Mouse (Mus musculus) heart, embryonic 11.5 days (tissue): ENCODE results near the gene Gm19668. TPM values are rescaled to one million over a fixed set of nuclear protein-coding genes. Genes with fewer than 3 reads are reported as not detected.

Experiments
- ATAC-seq: fragments of 200-750 bp; cut with Nextera tagmentation; replicated peaks from 2 replicates; pipeline ENCODE4 v1.8.0; 2017; ENCODE audit warnings: moderate library complexity; ENCODE audit not compliant: insufficient number of reproducible peaks, low FRiP score, low TSS enrichment
- H3K27ac ChIP-seq: fragments of 300-500 bp; sonication (generic); 2 replicates; pipeline ENCODE4 v1.5.1; 2014; ENCODE audit warnings: mild to moderate bottlenecking, low read depth, low read length
- H3K27me3 ChIP-seq: fragments of 300-500 bp; sonication (generic); 2 replicates; pipeline ENCODE4 v1.6.1; 2014; ENCODE audit warnings: mild to moderate bottlenecking, low read length, mixed read lengths; ENCODE audit not compliant: control insufficient read depth, insufficient read depth
- H3K36me3 ChIP-seq: fragments of 300-500 bp; sonication (generic); 2 replicates; pipeline ENCODE4 v1.6.1; 2014; ENCODE audit warnings: mild to moderate bottlenecking, low read length, moderate library complexity, mixed read lengths; ENCODE audit not compliant: control insufficient read depth, insufficient read depth
- H3K4me1 ChIP-seq: fragments of 300-500 bp; sonication (generic); 2 replicates; pipeline ENCODE4 v1.6.1; 2014; ENCODE audit warnings: low read length; ENCODE audit not compliant: control insufficient read depth, insufficient read depth
- H3K4me2 ChIP-seq: fragments of 300-500 bp; sonication (generic); 2 replicates; pipeline ENCODE4 v1.6.1; 2014; ENCODE audit warnings: mild to moderate bottlenecking, moderate library complexity
- H3K4me3 ChIP-seq: fragments of 300-500 bp; sonication (generic); 2 replicates; pipeline ENCODE4 v1.5.1; 2014; ENCODE audit warnings: low read depth, low read length
- H3K9ac ChIP-seq: fragments of 300-500 bp; sonication (generic); 2 replicates; pipeline ENCODE4 v1.6.1; 2014; ENCODE audit warnings: mild to moderate bottlenecking, low read depth, low read length, moderate library complexity
- H3K9me3 ChIP-seq: fragments of 300-500 bp; sonication (generic); replicated peaks from 2 replicates; pipeline ENCODE4 v1.6.1; 2016; ENCODE audit warnings: low read length; ENCODE audit not compliant: control insufficient read depth
- WGBS: fragments of 180-500 bp; shearing (Covaris S2); extraction: QIAGEN DNeasy Blood & Tissue Kit; methylation state at CpG from one replicate; pipeline ENCODE4 v1.1.7; 2014; ENCODE audit not compliant: insufficient replicate concordance; 5-methylcytosine and 5-hydroxymethylcytosine counted together
- polyA plus RNA-seq: library from polyadenylated mRNA; unstranded; fragments of >200 nt; fragmentation: Nextera tagmentation; extraction: Ambion mirVana; gene quantifications from 2 replicates; pipeline ENCODE4 v1.2.1, GENCODE M21; 2014

Gm19668 gene
- polyA plus RNA-seq: not detected in 2 replicates

GRCm38 (mm10) chr10:77798921-77799508 lies at the start of gene Gm19668:
Gene Gm19668, minus strand, starts transcription at chr10:77799133.
- Histone ChIP-seq H3K27ac (no peak within 1 kb of the TSS), H3K27me3 (no peaks in the 10 kb centered on the region), H3K4me1 (peaks cover 10% of the 10 kb centered on the region), H3K9me3 (no peaks in the 10 kb centered on the region), H3K4me3 (no peak within 1 kb of the TSS), H3K9ac (no peak within 1 kb of the TSS), H3K36me3 (no peaks in the 10 kb centered on the region), H3K4me2 (no peak within 1 kb of the TSS)
- 49% methylated on average over 8 of the region's 8 CpGs for WGBS
- ATAC-seq: no peak

GRCm38 (mm10) chr10:77847538-77847937 lies 48.6 kb upstream of the Gm19668 start:
- no peak overlapping the region for H3K4me2 ChIP-seq

GRCm38 (mm10) chr10:77846961-77847360 lies 48.0 kb upstream of the Gm19668 start:
- Histone ChIP-seq H3K4me2 (no peak overlapping the region), H3K9me3 (peaks cover 13% of the 10 kb centered on the region), H3K36me3 (no peaks in the 10 kb centered on the region), H3K4me1 (no peaks in the 10 kb centered on the region), H3K9ac (no peak overlapping the region), H3K27ac (no peak overlapping the region), H3K4me3 (no peak overlapping the region), H3K27me3 (no peaks in the 10 kb centered on the region)
- no peak for ATAC-seq
- WGBS: 13% methylated on average over 2 of the region's 2 CpGs

More at GRCm38 (mm10) chr10:77847538-77847937, 48.6 kb upstream of the Gm19668 start:
- H3K4me1 ChIP-seq: no peaks in the 10 kb centered on the region
- no peaks in the 10 kb centered on the region for H3K36me3 ChIP-seq
- no peak overlapping the region for H3K4me3 ChIP-seq
- peaks cover 13% of the 10 kb centered on the region for H3K9me3 ChIP-seq
- no peak overlapping the region for H3K27ac ChIP-seq
- H3K9ac ChIP-seq: no peak overlapping the region
- ATAC-seq: no peak
- 66% methylated on average over 2 of the region's 2 CpGs for WGBS
- H3K27me3 ChIP-seq: no peaks in the 10 kb centered on the region

- Histone ChIP-seq H3K9ac (no peak within 1 kb of the TSS), H3K9me3 (peaks cover 13% of the 10 kb centered on the region), H3K27ac (no peak within 1 kb of the TSS), H3K27me3 (no peaks in the 10 kb centered on the region), H3K4me1 (no peaks in the 10 kb centered on the region), H3K4me3 (no peak within 1 kb of the TSS), H3K4me2 (no peak within 1 kb of the TSS), H3K36me3 (no peaks in the 10 kb centered on the region)
- no peak for ATAC-seq
- 52% methylated on average over 3 of the region's 3 CpGs for WGBS
These were observed 47.6 kb upstream of the Gm19668 start, which contains the start of gene Gm36176 for GRCm38 (mm10) chr10:77846503-77846902. Gene Gm36176, plus strand, starts transcription at chr10:77846803.

GRCm38 (mm10) chr10:77839006-77839405 lies 40.1 kb upstream of the Gm19668 start:
- peaks cover 4% of the 10 kb centered on the region for H3K9me3 ChIP-seq
- ATAC-seq: no peak
- no peak overlapping the region for H3K9ac ChIP-seq
- H3K4me1 ChIP-seq: no peaks in the 10 kb centered on the region
- no peak overlapping the region for H3K4me2 ChIP-seq
- no peak overlapping the region for H3K4me3 ChIP-seq
- no peak overlapping the region for H3K27ac ChIP-seq
- H3K27me3 ChIP-seq: no peaks in the 10 kb centered on the region
- WGBS: 72% methylated on average over 6 of the region's 6 CpGs
- H3K36me3 ChIP-seq: no peaks in the 10 kb centered on the region

- Histone ChIP-seq H3K4me2 (no peak within 1 kb of the TSS), H3K36me3 (no peaks in the 10 kb centered on the region), H3K9ac (no peak within 1 kb of the TSS), H3K27me3 (no peaks in the 10 kb centered on the region), H3K4me3 (no peak within 1 kb of the TSS), H3K4me1 (no peaks in the 10 kb centered on the region), H3K9me3 (no peaks in the 10 kb centered on the region), H3K27ac (no peak within 1 kb of the TSS)
- WGBS: 61% methylated on average over 9 of the region's 9 CpGs
- no peak for ATAC-seq
These were observed 36.7 kb upstream of the Gm19668 start, which contains the start of gene Krtap10-10 for GRCm38 (mm10) chr10:77835647-77836046. Gene Krtap10-10, plus strand, starts transcription at chr10:77835947.

GRCm38 (mm10) chr10:77826951-77827350 lies 28.0 kb upstream of the Gm19668 start, which contains the start of gene Krtap10-4:
Gene Krtap10-4, minus strand, starts transcription at chr10:77827095.
- Histone ChIP-seq H3K9ac (no peak within 1 kb of the TSS), H3K4me1 (no peaks in the 10 kb centered on the region), H3K36me3 (no peaks in the 10 kb centered on the region), H3K4me3 (no peak within 1 kb of the TSS), H3K4me2 (no peak within 1 kb of the TSS), H3K27me3 (no peaks in the 10 kb centered on the region), H3K9me3 (no peaks in the 10 kb centered on the region; the same call in 1 of the 2 replicates), H3K27ac (no peak within 1 kb of the TSS)
- WGBS: 58% methylated on average over 6 of the region's 6 CpGs
- ATAC-seq: no peak

- Histone ChIP-seq H3K36me3 (no peaks in the 10 kb centered on the region), H3K4me2 (no peak overlapping the region), H3K4me1 (no peaks in the 10 kb centered on the region), H3K9ac (no peak overlapping the region), H3K4me3 (no peak overlapping the region), H3K27ac (no peak overlapping the region), H3K9me3 (no peaks in the 10 kb centered on the region; the same call in 1 of the 2 replicates), H3K27me3 (no peaks in the 10 kb centered on the region)
- WGBS: 36% methylated on average over 4 of the region's 4 CpGs
- ATAC-seq: no peak
These were observed 20.3 kb upstream of the Gm19668 start for GRCm38 (mm10) chr10:77819203-77819602.

GRCm38 (mm10) chr10:77818523-77818922 lies 19.6 kb upstream of the Gm19668 start:
- Histone ChIP-seq H3K27me3 (no peaks in the 10 kb centered on the region), H3K4me3 (no peak overlapping the region), H3K4me2 (no peak overlapping the region), H3K27ac (no peak overlapping the region), H3K9ac (no peak overlapping the region), H3K36me3 (no peaks in the 10 kb centered on the region), H3K4me1 (no peaks in the 10 kb centered on the region), H3K9me3 (no peaks in the 10 kb centered on the region)
- ATAC-seq: no peak
- 94% methylated on average over 4 of the region's 4 CpGs for WGBS
